Mouse (Mus musculus) CH12.LX (cell line): Measurements from ENCODE around the gene Prss32.

Experiments
- CTCF ChIP-seq, 2 experiments: IDR thresholded peaks in 1 of 2; conservative IDR thresholded peaks in 1 of 2; 2 replicates each; pipeline ENCODE4 v1.5.1; 2011 to 2012; ENCODE audit warnings: low read depth in 2 of 2, low read length in 2 of 2, improper control_type of control experiment in 1 of 2, inconsistent platforms in 1 of 2, mild to moderate bottlenecking in 1 of 2, moderate library complexity in 1 of 2
- EP300 ChIP-seq: IDR thresholded peaks from 2 replicates; pipeline ENCODE4 v1.6.1; 2011; ENCODE audit warnings: low read length, improper control_type of control experiment
- ETS1 ChIP-seq: conservative IDR thresholded peaks from 2 replicates; pipeline ENCODE4 v1.6.1; 2012; ENCODE audit warnings: low read depth, mild to moderate bottlenecking, inconsistent platforms, low read length, improper control_type of control experiment, moderate library complexity
- GABPA ChIP-seq: IDR thresholded peaks from 2 replicates; pipeline ENCODE4 v1.6.1; 2012; ENCODE audit warnings: low read depth, low read length, improper control_type of control experiment, inconsistent platforms; ENCODE audit not compliant: insufficient replicate concordance
- JUN ChIP-seq: IDR thresholded peaks from 2 replicates; pipeline ENCODE4 v1.6.1; 2011; ENCODE audit warnings: low read depth, mild to moderate bottlenecking, low read length, improper control_type of control experiment, moderate library complexity; ENCODE audit not compliant: insufficient read depth
- MAX ChIP-seq: IDR thresholded peaks from 2 replicates; pipeline ENCODE4 v1.6.1; 2011; ENCODE audit warnings: low read length, improper control_type of control experiment
- MAZ ChIP-seq: IDR thresholded peaks from 2 replicates; pipeline ENCODE4 v1.6.1; 2012; ENCODE audit warnings: low read depth, mild to moderate bottlenecking, inconsistent platforms, low read length, improper control_type of control experiment, moderate library complexity
- MEF2A ChIP-seq: IDR thresholded peaks from 2 replicates; pipeline ENCODE4 v1.6.1; 2014; ENCODE audit warnings: low read depth, mild to moderate bottlenecking, inconsistent platforms, low read length, improper control_type of control experiment, borderline replicate concordance
- POLR2A ChIP-seq: IDR thresholded peaks from 2 replicates; pipeline ENCODE4 v1.6.1; 2011; ENCODE audit warnings: low read depth, mild to moderate bottlenecking, improper control_type of control experiment, low read length
- TBP ChIP-seq: conservative IDR thresholded peaks from 2 replicates; pipeline ENCODE4 v1.6.1; 2011; ENCODE audit warnings: low read depth, low read length, improper control_type of control experiment
- USF1 ChIP-seq: IDR thresholded peaks from 2 replicates; pipeline ENCODE4 v1.6.1; 2014; ENCODE audit warnings: low read depth, mild to moderate bottlenecking, inconsistent platforms, low read length, improper control_type of control experiment
- ZC3H11A ChIP-seq: IDR thresholded peaks from 2 replicates; pipeline ENCODE4 v1.6.1; 2012; ENCODE audit warnings: low read depth, mild to moderate bottlenecking, inconsistent platforms, low read length, improper control_type of control experiment

DNA sequence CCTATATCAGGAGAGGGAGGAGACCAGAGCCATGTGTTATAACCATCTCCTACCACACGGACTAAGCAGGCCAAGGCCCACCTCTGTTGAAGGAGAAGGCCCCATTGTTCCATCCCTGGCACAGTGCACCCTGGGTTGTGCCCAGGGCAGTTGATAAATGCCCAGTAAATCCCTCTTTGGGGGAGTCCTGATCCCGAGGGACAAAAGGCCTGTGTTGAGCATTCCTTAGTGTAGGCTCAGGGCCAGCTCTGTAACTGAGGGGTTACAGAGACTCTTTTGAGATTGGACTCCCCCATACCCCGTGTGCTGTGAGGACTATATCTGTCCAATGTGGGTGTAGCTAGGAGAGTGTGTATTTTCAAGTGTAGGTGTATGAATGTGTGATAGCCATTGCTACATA lies 33.1 kb downstream of the Prss32 start:
- TF ChIP-seq GABPA: no peak
- TF ChIP-seq CTCF (conservative IDR thresholded peaks at IDR 0.05 in 1 of 2, IDR thresholded peaks at IDR 0.05 in 1 of 2; ENCODE audit: low read depth in 2 of 2, low read length in 2 of 2): no peak
- TF ChIP-seq MAZ: no peak
- no peak for TF ChIP-seq ETS1
- no peak for TF ChIP-seq EP300
- no peak for TF ChIP-seq POLR2A
- no peak for TF ChIP-seq USF1
- no peak for TF ChIP-seq JUN
- TF ChIP-seq ZC3H11A: no peak
- TF ChIP-seq MEF2A: no peak
- TF ChIP-seq TBP: no peak
- no peak for TF ChIP-seq MAX
